Mouse (Mus musculus) liver, embryonic 14.5 days (tissue): ENCODE measurements at regions not wholly inside any gene's neighbourhood (a gene's known extent, or its start where the extent isn't known, plus 50 kb on each side); places are given as distances from the start of the nearest gene placed in this dataset.

Source experiments
- CTCF ChIP-seq: IDR thresholded peaks from 2 replicates; pipeline ENCODE4 v1.5.1; 2016; ENCODE audit warnings: antibody characterized with exemption, low read depth, control low read depth
- EP300 ChIP-seq: IDR thresholded peaks from 2 replicates; pipeline ENCODE4 v1.6.1; 2016; ENCODE audit warnings: antibody characterized with exemption, low read depth

DNA sequence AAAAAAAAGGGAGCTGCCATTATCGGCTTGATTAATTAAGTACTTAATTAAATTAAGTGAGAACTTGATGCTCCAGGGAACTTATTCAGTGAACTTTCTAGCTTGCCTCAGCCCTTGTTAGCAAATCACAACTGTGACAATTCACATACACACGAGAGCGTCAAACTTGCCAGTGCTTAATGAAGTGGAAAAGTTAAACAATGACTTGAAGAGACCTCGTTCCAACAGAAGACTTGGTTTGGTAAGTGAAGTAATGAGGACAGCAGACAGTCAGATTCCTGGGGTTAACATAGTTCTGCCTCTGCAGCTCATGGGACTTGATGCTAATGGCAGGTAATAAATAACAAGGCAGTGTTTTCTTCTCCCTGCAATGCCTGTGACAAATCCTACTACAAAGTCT lies 148.6 kb upstream of the Cpne8 start:
- TF ChIP-seq EP300, result no peak
- TF ChIP-seq CTCF, result no peak
